Mouse (Mus musculus): ENCODE measurements around the gene Fndc3b. TPM values are rescaled to one million over a fixed set of nuclear protein-coding genes. Genes with fewer than 3 reads are reported as not detected.

The Fndc3b gene
- 21.9 and 26.0 TPM in 2 replicates for polyA plus RNA-seq (2016; fragmentation: Nextera tagmentation; extraction: Ambion mirVana)

GRCm38 (mm10) chr3:27710648-27711428 is at the start of gene Fndc3b:
Gene Fndc3b, minus strand, starts transcription at chr3:27711307.
- no peaks in the 10 kb centered on the region for H3K9me3 ChIP-seq
- no peaks in the 10 kb centered on the region for H3K27me3 ChIP-seq (ENCODE audit: insufficient read depth, poor library complexity, severe bottlenecking)
- peak within 1 kb of the TSS; percentile 94 for H3K4me3 ChIP-seq
- peaks cover 34% of the 10 kb centered on the region for H3K4me1 ChIP-seq
- under 1% methylated on average over 85 of the region's 90 CpGs for WGBS
- DNase-seq (ENCODE audit: low spot score) = peak; percentile 97
- no peaks in the 10 kb centered on the region for H3K36me3 ChIP-seq
- H3K27ac ChIP-seq = peak within 1 kb of the TSS; percentile 99

GRCm38 (mm10) chr3:27760278-27760677 is 49.2 kb upstream of the Fndc3b start:
- WGBS = 71% methylated on average over 2 of the region's 2 CpGs
- no peak for DNase-seq (ENCODE audit: low spot score)

GRCm38 (mm10) chr3:27758976-27759375 is 47.9 kb upstream of the Fndc3b start:
- no peaks in the 10 kb centered on the region for H3K27me3 ChIP-seq (ENCODE audit: insufficient read depth, poor library complexity, severe bottlenecking)
- H3K4me3 ChIP-seq = no peak overlapping the region
- no peak for DNase-seq (ENCODE audit: low spot score)
- 55% methylated on average over 6 of the region's 6 CpGs for WGBS
- no peaks in the 10 kb centered on the region for H3K36me3 ChIP-seq
- no peaks in the 10 kb centered on the region for H3K4me1 ChIP-seq
- no peaks in the 10 kb centered on the region for H3K9me3 ChIP-seq
- no peak overlapping the region for H3K27ac ChIP-seq

More at GRCm38 (mm10) chr3:27760278-27760677, 49.2 kb upstream of the Fndc3b start:
- Histone ChIP-seq H3K36me3 (no peaks in the 10 kb centered on the region), H3K27ac (no peak overlapping the region), H3K4me3 (no peak overlapping the region), H3K4me1 (no peaks in the 10 kb centered on the region), H3K9me3 (no peaks in the 10 kb centered on the region), H3K27me3 (ENCODE audit: insufficient read depth, poor library complexity, severe bottlenecking) (no peaks in the 10 kb centered on the region)

- DNase-seq (ENCODE audit: low spot score) = no peak
- 74% methylated on average over 5 of the region's 5 CpGs for WGBS
- Histone ChIP-seq H3K4me1 (no peaks in the 10 kb centered on the region), H3K27me3 (ENCODE audit: insufficient read depth, poor library complexity, severe bottlenecking) (no peaks in the 10 kb centered on the region), H3K4me3 (no peak overlapping the region), H3K27ac (no peak overlapping the region), H3K9me3 (no peaks in the 10 kb centered on the region), H3K36me3 (no peaks in the 10 kb centered on the region)
Measured at GRCm38 (mm10) chr3:27751657-27752056, 40.5 kb upstream of the Fndc3b start.

GRCm38 (mm10) chr3:27751156-27751555 is 40.0 kb upstream of the Fndc3b start:
- 83% methylated on average over 5 of the region's 5 CpGs for WGBS
- no peak overlapping the region for H3K27ac ChIP-seq
- no peaks in the 10 kb centered on the region for H3K27me3 ChIP-seq (ENCODE audit: insufficient read depth, poor library complexity, severe bottlenecking)
- H3K9me3 ChIP-seq = no peaks in the 10 kb centered on the region
- H3K36me3 ChIP-seq = no peaks in the 10 kb centered on the region
- H3K4me1 ChIP-seq = no peaks in the 10 kb centered on the region
- no peak overlapping the region for H3K4me3 ChIP-seq
- DNase-seq (ENCODE audit: low spot score) = no peak

GRCm38 (mm10) chr3:27745651-27746050 is 34.5 kb upstream of the Fndc3b start:
- Histone ChIP-seq H3K27ac (no peak overlapping the region), H3K36me3 (no peaks in the 10 kb centered on the region), H3K4me1 (0 out of 2 replicates have a peak, but pooled peaks cover 3% of the 10 kb centered on the region), H3K27me3 (ENCODE audit: insufficient read depth, poor library complexity, severe bottlenecking) (no peaks in the 10 kb centered on the region), H3K9me3 (no peaks in the 10 kb centered on the region), H3K4me3 (no peak overlapping the region)
- WGBS = 92% methylated on average over 9 of the region's 9 CpGs
- no peak for DNase-seq (ENCODE audit: low spot score)

GRCm38 (mm10) chr3:27744754-27745153 is 33.6 kb upstream of the Fndc3b start:
- H3K9me3 ChIP-seq = no peaks in the 10 kb centered on the region
- no peak overlapping the region for H3K4me3 ChIP-seq
- H3K27ac ChIP-seq = no peak overlapping the region
- H3K27me3 ChIP-seq (ENCODE audit: insufficient read depth, poor library complexity, severe bottlenecking) = no peaks in the 10 kb centered on the region
- H3K36me3 ChIP-seq = no peaks in the 10 kb centered on the region
- 0 out of 2 replicates have a peak, but pooled peaks cover 3% of the 10 kb centered on the region for H3K4me1 ChIP-seq
- no peak for DNase-seq (ENCODE audit: low spot score)
- WGBS = 50% methylated on average over 7 of the region's 7 CpGs

- 0 out of 2 replicates have a peak, but pooled peaks cover 3% of the 10 kb centered on the region for H3K4me1 ChIP-seq
- WGBS = 79% methylated on average over 9 of the region's 9 CpGs
- no peaks in the 10 kb centered on the region for H3K36me3 ChIP-seq
- H3K9me3 ChIP-seq = no peaks in the 10 kb centered on the region
- no peak overlapping the region for H3K27ac ChIP-seq
- H3K27me3 ChIP-seq (ENCODE audit: insufficient read depth, poor library complexity, severe bottlenecking) = no peaks in the 10 kb centered on the region
- no peak for DNase-seq (ENCODE audit: low spot score)
- no peak overlapping the region for H3K4me3 ChIP-seq
Measured at GRCm38 (mm10) chr3:27743271-27744145, 32.4 kb upstream of the Fndc3b start.

- Histone ChIP-seq H3K4me3 (no peak overlapping the region), H3K4me1 (0 out of 2 replicates have a peak, but pooled peaks cover 3% of the 10 kb centered on the region), H3K9me3 (no peaks in the 10 kb centered on the region), H3K27ac (no peak overlapping the region), H3K27me3 (ENCODE audit: insufficient read depth, poor library complexity, severe bottlenecking) (no peaks in the 10 kb centered on the region), H3K36me3 (no peaks in the 10 kb centered on the region)
- WGBS = 67% methylated on average over 2 of the region's 2 CpGs
- DNase-seq (ENCODE audit: low spot score) = no peak
Measured at GRCm38 (mm10) chr3:27742124-27742523, 31.0 kb upstream of the Fndc3b start.

- no peaks in the 10 kb centered on the region for H3K9me3 ChIP-seq
- peaks cover 11% of the 10 kb centered on the region for H3K4me1 ChIP-seq
- no peak for DNase-seq (ENCODE audit: low spot score)
- H3K4me3 ChIP-seq = no peak overlapping the region
- no peaks in the 10 kb centered on the region for H3K36me3 ChIP-seq
- WGBS = 85% methylated on average over 7 of the region's 7 CpGs
- H3K27ac ChIP-seq = no peak overlapping the region
- H3K27me3 ChIP-seq (ENCODE audit: insufficient read depth, poor library complexity, severe bottlenecking) = no peaks in the 10 kb centered on the region
Measured at GRCm38 (mm10) chr3:27740136-27740535, 29.0 kb upstream of the Fndc3b start.

- Histone ChIP-seq H3K4me3 (peak overlapping the region; percentile 13; the same call in 1 of the 2 replicates), H3K9me3 (no peaks in the 10 kb centered on the region), H3K36me3 (no peaks in the 10 kb centered on the region), H3K4me1 (peaks cover 8% of the 10 kb centered on the region), H3K27me3 (ENCODE audit: insufficient read depth, poor library complexity, severe bottlenecking) (no peaks in the 10 kb centered on the region), H3K27ac (no peak overlapping the region; the same call in 1 of the 2 replicates)
- DNase-seq (ENCODE audit: low spot score) = no peak
- WGBS = 33% methylated on average over 9 of the region's 9 CpGs
Measured at GRCm38 (mm10) chr3:27736180-27736579, 25.1 kb upstream of the Fndc3b start.

- no peak for DNase-seq (ENCODE audit: low spot score)
- Histone ChIP-seq H3K36me3 (no peaks in the 10 kb centered on the region), H3K4me3 (no peak overlapping the region), H3K4me1 (peaks cover 8% of the 10 kb centered on the region), H3K9me3 (no peaks in the 10 kb centered on the region), H3K27ac (no peak overlapping the region), H3K27me3 (ENCODE audit: insufficient read depth, poor library complexity, severe bottlenecking) (no peaks in the 10 kb centered on the region)
- WGBS = 68% methylated on average over 5 of the region's 5 CpGs
Measured at GRCm38 (mm10) chr3:27735113-27735512, 24.0 kb upstream of the Fndc3b start.
